Mouse (Mus musculus) cerebellum, adult 18-20 months (tissue): ENCODE data around the gene Ovol3.
"Not testable (repeated sequence)": the region's sequence is repeated elsewhere in the genome, so short reads cannot be mapped to it uniquely, and the experiment has no call there.

Experiments used
- DNase-seq, 2 experiments: peaks; one replicate each; pipeline ENCODE4 v3.0.0; 2021

Gene Ovol3

GRCm38 (mm10) chr7:30222205-30222604, 13.3 kb downstream of the Ovol3 start:
- DNase-seq = no peak

DNA sequence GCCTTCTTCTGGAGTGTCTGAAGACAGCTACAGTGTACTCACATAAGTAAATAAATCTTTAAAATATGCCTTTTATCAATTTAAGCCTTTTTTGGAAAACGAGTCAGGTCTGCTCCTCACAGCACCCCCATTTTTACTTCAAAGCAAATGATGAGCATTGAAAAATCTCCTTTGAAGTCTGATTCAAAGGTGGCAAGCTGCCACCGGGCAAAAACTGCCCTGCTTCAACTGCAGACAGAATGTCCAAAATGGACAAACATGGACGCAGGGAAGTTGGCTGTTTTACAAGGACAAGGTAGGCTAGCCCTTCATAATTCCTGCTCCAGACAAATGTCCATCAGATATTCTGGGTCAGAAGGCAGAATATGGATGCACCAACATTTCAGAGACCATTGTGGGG, 14.1 kb downstream of the Ovol3 start:
- DNase-seq = no peak

GRCm38 (mm10) chr7:30220008-30220356, 15.5 kb downstream of the Ovol3 start:
- DNase-seq = no peak

- peak; percentile 56 to 65 for DNase-seq
These were observed 16.1 kb downstream of the Ovol3 start for GRCm38 (mm10) chr7:30219293-30220007.

GRCm38 (mm10) chr7:30217277-30217676, 18.2 kb downstream of the Ovol3 start:
- no peak for DNase-seq

GRCm38 (mm10) chr7:30216723-30217151, 18.8 kb downstream of the Ovol3 start:
- DNase-seq = peak; percentile 87 to 90

GRCm38 (mm10) chr7:30215875-30216274, 19.6 kb downstream of the Ovol3 start:
- DNase-seq = no peak

GRCm38 (mm10) chr7:30213881-30214280, 21.6 kb downstream of the Ovol3 start:
- DNase-seq = no peak

GRCm38 (mm10) chr7:30211025-30211424, 24.5 kb downstream of the Ovol3 start:
- DNase-seq = no peak

DNA sequence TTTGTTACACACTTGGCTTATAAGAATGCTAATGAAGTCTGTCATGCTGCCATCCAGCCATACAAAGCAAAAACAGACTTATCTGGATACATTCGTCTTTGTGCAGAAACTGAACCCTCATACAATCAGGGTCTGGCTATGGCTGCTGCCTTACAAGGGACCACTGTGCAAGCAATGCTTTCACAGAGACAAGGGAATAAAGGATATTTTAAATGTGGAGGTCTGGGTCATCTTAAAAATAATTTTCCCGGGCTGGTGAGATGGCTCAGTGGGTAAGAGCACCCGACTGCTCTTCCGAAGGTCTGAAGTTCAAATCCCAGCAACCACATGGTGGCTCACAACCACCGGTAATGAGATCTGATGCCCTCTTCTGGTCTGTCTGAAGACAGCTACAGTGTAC, 29.2 kb downstream of the Ovol3 start:
- not testable (repeated sequence) for DNase-seq

GRCm38 (mm10) chr7:30205383-30205782, 30.1 kb downstream of the Ovol3 start:
- peak; percentile 86 for DNase-seq

GRCm38 (mm10) chr7:30204380-30204779, 31.1 kb downstream of the Ovol3 start:
- no peak for DNase-seq

- DNase-seq = peak; percentile 57 to 74
These were observed 32.4 kb downstream of the Ovol3 start for GRCm38 (mm10) chr7:30202895-30203690.

GRCm38 (mm10) chr7:30200661-30201060, 34.9 kb downstream of the Ovol3 start:
- not testable (repeated sequence) for DNase-seq

DNA sequence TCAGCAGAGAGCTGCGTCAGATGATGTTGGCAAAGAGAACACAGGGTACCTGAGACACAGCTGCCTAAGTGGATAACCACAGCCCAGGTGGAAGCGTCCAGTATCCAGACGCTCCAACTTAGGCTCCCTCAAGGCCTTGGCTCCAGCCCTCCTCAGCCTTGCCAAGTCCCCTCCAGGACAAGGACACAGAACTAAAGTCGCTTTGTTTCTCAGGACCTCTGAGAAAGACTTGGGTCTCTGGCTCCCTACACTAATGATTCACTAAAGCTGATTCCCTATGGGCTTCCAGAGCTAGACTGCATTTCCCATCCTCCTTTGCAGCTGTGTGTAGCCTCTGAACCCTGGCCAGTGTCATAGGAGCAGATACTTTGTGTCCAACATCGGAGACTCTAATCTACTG, 35.3 kb downstream of the Ovol3 start:
- DNase-seq = no peak

- DNase-seq = no peak
These were observed 35.9 kb downstream of the Ovol3 start for GRCm38 (mm10) chr7:30199498-30200139.

DNA sequence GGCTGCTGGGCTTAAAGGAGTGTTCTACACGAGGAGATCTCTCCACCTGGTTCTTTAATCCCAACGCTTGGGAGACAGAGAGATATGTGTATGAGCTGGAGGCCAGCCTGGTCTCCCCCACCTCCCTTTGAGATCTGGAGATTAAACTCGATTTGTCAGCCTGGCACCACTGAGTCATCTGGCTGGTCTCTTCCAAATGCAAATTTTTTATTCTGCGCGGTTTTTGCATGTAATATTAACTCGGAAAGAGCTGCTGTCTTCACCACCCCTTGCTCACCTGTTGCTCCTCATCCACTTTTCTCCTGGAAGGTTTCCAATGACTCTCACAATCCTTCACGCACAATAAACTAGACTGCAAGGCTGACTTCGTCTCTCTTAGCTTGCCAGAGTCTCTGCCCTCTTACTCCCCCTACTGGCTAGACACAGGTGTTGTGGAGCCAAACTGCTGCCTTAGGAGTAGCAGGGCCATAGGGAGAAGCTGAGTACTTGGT, 37.0 kb downstream of the Ovol3 start, which contains the start of gene Capns1:
TSS of gene Capns1 (minus strand) at position 331 of the 491 bp plus-strand sequence.
- DNase-seq = peak; percentile 65 to 75

GRCm38 (mm10) chr7:30197592-30198129, 37.9 kb downstream of the Ovol3 start:
- peak in 1 of 2 experiments; percentile 45 for DNase-seq

GRCm38 (mm10) chr7:30196171-30196570, 39.4 kb downstream of the Ovol3 start:
- no peak for DNase-seq

- no peak for DNase-seq
These were observed 40.1 kb downstream of the Ovol3 start for GRCm38 (mm10) chr7:30195461-30195860.

DNA sequence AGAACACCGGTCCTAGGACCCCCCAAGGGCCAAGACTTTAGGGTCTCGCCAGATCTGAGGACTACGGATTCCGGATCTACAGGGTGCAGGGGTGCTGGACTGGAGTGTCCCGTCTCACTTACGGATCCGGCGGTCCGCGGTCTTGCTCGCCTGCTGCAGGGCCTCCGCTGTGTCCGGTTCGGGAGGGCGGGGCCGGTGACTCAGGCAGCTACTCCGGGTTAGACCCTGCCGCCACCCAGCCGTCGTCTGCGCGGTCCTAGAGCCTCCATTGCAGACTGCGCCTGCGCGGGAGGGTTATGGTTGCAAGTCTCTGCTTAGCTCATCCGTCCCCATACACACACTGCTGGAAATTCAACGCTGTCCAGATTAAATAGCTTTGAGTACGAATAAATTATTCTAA, 40.6 kb downstream of the Ovol3 start:
- peak; percentile 98 to 99 for DNase-seq

GRCm38 (mm10) chr7:30194101-30194831, 41.3 kb downstream of the Ovol3 start:
- peak; percentile 69 to 72 for DNase-seq
